Mouse (Mus musculus) embryo, embryonic 10.5 days (tissue): ENCODE data around the gene Pml.

Experiments used
- DNase-seq: peaks from one replicate; pipeline ENCODE4 v3.0.0-alpha.2; 2015; ENCODE audit warnings: low spot score

The Pml gene

DNA sequence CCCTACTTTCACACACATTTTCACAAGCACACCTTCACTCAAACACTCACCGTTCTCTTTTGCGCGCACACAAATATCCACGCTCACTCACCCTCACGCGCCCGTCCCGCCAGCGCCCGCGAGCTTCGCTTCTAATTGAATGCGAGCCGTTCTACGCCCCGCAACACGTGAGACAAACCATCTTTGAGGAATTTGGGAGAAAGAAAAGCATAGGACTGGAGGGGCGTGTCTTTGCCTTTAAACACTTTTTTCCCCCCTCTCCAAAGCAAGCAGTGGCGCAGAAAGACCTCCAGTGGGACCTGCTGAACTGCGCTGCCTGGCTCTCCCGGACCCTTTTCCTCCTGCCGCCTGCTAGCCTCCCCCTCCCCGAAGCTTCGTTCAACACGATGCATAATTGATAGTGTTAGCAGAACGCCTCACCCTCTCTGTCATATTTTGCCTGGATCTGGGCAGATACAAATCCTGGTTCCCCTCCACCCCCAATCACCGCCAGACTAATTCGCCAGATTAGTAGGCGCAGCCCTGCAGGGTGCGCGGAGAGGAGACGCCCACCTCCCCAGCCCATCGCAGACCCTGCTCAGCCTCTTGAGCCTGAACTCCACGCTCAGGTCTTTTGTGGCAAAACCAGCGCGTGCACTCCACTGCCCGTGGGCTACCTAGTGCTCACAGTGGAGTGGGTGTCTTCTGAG is 47.6 kb downstream of the Pml start:
- peak; percentile 49 for DNase-seq

DNA sequence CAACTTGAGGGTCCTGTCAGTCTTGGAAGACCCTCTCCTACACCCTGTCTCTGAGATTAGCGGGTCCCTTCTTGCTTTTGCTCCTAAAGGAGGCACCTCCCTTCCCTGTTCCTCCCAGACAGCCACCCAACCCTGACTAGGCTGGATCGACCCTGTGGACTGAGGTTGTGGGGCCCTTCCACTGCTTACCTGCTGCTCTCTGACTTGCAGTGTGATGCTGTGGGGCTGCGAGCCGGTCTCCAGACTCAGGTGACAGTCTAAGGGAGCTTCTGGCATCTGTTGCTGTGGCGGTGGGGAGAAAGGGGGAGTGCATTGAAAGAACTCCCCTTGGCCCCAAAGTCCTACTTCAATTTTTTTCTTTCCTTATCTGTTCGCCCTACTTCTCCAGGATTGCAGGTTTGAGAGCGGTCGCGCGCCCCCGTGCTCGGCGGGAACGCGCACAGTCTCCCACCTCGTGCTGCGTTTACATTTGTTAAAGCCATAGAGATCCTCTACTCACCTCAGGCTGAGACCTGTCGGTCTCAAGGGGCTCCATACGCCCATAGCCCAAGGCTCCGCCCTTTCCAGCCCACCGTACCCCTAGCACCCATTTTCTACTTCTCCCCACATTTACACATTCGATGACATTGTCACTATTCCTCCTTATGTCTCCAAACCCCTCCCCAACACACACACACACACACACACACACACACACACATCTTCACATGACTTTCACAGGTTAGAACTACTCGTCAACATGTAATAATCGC is 48.3 kb downstream of the Pml start:
- peak; percentile 14 for DNase-seq

DNA sequence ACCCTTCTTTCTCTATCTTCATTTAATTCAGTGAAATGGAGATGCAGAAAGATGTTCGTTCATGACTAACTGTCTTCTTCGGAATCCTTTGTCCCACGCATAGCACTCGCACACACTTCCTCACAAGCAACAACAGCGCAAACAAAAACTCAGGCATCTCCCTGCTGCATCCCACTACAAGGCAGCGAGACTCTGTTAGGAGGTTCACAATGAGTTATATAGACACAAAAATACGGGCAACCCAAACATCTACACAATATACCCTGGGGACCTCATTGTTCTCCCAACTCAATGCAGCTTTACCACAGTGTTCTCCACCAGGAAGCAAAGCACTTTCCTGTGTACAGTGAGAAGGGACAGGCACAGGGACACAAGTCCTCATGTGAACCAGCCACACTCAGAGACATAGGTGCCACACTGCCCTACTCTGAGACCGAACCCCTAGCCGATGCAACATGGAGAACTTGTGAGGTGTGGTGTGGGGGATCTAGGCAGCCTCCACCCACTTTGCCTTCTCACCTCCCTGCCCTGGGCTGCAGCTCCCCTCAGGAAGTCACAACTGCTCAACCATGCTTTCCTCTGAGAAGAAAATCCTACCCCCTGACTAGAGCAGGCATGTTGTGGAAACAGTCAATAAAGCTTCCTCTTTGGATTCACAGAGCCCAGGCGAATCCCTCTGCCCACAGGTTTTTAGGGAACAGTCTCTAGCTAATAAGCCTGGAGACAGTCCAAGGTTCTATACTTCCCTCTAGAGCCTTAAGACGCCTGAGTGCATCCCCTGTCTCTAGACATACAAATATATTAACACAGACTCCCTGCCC is 49.1 kb downstream of the Pml start:
- peak; percentile 22 for DNase-seq

DNA sequence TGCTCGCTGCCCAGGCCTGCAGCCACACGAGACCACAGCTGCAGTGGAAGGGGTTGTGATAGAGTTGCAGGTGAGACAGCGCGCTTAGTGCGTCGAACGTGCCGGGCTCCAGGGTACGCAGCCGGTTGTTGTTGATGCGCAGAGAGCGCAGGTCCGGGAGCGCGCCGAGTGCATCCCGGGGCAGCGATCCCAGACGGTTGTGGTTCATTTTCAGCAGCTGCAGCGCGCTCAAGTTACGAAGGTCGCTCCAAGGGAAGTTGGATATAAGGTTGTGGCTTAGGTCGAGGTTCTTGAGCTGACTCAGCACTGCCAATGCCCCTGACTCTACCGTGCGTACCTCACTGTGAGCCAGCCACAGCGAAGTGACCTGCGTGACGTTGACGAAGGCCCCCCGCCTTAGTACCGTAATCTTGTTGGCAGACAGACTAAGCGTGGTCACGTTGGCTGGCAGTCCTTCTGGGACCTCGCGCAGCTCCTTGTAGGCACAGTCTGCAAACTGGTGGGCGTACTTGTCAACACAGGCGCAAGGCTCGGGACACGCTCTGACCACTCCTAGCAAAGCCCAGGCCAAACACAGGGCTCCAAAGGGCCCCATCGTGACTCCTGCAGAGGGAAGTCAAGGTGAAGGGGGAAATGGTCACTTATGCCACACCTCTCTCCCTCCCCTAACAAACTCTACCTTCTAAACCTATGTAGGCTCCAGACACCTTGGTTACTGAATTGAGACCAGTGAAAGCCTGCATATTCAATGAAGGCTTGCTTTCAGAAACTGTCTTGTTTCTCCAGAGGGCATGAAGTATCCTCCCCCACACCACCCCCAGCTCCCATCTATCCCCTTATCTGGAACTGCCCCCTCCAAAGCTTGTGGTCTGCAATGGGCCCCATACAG is 50.0 kb downstream of the Pml start:
- peak; percentile 40 for DNase-seq

DNA sequence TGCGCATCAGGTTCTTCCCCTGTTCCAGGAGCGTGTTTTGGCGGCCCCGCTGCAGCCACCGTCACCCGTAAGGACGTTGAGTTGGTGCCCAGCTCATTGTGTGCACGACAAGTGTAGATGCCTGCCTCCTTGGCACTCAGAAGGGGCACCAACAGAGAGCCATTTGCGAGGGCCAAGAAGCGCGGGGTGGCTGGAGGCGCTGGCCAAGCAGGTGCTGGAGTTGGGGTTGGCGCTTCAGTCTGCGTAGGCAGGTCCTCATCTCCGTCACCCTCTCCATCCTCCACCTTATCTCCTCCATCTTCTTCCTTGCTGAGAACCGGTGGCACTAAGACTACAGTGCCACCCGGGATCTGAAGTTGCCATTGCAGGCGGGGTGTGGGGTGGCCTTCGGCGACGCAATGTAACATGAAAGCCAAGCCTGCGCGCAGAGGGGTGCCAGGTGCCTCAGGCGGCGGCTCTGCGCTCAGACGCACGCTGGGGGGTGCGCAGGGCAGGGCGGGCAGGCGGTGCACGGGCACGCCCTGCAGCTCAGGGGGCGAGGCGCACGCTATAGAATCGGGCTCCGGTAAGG is 50.7 kb downstream of the Pml start:
- peak; percentile 6 for DNase-seq

DNA sequence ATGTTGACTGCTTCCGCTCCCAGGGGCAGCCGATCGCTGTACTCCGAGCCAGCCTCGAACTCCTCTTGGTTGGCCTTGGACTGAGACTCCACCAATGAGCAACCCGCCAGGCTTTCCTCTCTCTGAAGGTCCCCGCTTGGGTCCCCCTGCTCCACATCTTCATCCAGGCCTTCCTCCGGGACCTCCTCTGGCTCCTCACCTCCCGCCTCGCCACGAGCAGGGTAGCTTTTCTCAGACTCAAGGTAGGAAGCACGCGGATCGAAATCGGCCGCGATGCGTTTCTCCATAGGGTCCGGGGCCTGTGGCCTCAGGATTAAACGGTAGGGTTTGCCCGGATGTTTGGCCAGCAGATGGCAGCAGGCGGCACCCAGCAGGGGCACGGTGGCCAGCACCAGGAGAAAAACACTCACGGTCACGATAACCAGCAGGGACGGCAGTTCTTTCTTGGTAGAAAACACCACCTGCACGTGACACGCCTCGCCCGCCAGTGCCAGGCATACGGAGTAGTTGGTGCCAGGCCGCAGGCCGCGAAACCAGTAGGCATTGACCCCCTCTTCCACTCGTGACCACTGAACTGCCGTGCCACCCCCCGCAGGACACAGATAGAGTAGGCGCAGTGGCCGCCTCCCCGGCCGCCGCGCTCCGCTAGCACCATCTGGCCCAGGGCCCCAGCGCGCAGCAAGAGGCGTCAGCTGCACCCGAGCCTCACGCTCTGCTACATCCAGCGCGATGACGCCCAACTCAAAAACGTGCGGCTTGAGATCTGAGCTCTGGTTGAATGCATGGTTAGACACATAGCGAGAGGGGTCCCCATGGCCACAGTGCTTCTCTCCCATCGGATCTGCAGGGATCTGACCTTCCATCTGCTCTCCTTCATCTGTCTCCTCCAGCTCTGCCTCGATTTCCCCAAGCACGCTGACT is 51.5 kb downstream of the Pml start:
- DNase-seq: peak; percentile 66

DNA sequence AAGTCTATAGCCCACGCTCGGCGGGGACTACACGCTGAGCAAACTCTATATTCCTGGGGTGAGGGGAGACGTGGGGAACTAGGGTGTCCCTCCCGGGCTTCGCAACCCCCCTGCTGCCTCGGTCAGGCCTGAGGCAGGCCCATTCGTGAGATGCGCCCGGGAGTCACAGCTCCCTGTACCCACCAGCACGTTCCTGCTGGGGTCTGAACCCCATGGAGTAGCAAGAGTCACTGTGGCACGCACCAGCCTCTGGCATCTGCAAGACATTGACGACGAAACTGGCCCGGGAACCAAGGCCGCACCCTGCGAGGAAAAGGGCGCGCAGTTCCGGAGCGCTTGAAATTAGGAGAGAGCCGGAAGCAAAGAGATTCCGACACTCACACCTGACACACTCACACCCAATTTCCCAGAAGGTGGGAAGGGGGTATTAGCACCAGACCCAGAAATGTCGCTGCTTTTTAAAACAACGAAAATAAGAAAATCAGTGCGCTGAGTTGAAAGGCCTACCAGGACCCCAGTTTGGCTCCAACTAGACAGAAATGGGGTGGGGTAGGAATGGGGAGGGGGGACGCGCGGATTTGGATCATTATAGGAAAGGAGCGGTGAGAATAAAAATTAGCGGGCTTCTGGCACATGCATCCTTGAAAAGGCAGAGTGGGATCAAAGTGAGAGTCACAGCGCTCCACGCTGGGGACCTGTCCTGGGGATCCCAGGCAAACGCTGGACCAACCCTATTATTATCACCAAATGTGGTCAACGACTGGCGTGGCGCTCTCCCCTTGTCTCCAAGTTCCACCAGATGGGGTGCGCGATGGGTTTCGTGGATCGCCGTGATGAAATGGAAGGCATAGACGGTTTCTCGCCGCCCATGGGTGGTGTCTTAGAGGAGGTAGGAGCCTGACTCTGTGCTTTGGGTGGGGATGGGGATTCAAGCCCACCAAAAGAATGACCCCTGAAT is 52.7 kb downstream of the Pml start:
- peak; percentile 21 for DNase-seq

DNA sequence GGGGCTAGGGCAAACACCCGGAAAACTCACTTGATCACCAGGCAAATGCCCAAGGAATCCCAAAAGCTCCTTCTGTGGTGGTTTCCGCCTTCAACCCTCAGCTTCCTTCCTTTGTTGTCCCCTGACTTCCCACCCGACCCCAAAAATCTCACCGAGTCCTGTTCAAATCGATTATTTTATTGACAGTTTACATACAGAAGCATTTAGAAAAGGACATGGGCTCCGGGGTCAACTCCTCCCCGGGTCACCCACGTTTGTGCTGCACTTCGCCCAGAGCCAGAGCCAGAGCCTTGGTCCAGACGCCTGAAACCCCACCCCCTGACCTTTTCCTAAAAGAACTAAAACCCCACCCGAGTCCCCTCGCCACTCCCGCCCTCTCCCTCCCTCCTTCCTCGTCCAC is 53.4 kb downstream of the Pml start:
- peak; percentile 40 for DNase-seq

DNA sequence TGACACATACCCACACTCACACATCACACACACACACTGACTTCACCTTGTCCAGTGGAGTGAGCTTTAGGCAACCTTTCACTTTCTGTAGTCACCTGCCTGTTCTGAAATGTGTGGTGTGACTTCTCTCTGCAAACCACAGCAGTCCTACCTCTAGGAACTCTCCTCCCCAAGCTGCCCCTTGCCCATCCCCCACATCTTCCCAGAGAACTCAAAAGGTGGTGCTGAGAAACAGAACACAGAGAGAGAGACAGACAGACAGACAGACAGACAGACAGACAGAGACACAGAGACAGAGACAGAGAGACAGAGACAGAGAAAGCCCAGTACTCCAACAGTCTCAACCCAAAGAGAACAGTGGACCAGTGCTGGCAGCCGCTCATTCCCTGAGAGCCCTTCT is 53.9 kb downstream of the Pml start:
- DNase-seq: no peak

DNA sequence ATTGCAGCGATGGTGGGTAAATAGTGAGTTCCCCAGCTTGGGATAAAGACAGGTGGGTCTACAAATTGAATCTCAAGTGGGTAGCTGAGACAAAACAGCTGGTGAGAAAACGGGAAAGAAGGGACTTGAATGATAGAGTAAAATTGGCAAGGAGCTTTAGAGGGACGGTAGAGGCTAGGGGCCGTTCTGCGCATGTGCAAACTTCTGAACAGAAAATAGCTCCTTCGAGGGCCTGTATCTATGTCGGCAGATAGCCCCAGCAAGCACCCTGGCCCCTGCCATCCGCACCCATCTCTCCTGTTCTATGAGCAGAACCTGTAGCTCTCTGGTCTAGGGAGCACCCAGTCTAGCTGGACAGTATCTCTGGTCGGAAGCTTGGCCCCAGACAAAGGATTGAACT is 55.4 kb downstream of the Pml start:
- no peak for DNase-seq

DNA sequence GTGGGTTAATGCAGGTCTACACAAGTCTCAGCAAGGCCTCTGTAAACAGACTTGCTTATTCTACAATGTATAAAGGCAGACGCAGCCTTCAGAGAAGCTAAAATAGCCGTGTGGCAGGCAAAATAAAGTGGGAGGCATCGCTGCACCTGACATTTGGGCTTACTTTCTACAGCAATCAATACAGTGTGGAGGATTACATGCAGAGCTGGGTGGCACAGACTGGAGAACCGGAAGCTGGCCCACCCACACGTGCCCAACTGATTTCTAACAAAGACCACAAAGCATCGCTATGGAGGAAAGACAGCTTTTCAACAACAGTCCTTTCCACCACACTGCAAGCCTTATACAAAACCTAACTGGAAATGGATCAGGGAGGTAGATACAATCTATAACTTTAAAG is 65.1 kb downstream of the Pml start:
- no peak for DNase-seq

DNA sequence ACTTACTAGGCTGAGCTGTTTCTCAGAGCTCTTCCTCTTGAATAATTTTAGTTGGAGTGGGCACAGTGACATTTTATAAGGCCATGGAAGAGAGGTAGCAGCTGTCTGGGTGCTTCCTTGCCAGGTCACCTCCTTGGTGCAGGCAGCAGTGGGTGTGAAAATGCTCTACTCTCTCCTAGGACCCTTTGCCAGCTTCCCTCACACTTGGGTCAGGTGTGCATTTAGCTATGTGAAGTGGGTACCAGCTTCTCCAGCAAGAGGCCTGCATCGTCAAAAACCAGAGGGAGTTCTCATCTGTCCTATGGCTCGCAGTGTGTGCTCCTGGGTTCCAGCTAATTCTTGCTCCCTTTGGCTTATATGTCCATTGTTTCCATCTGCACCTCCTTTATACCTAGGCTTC is 70.2 kb downstream of the Pml start:
- DNase-seq: no peak

DNA sequence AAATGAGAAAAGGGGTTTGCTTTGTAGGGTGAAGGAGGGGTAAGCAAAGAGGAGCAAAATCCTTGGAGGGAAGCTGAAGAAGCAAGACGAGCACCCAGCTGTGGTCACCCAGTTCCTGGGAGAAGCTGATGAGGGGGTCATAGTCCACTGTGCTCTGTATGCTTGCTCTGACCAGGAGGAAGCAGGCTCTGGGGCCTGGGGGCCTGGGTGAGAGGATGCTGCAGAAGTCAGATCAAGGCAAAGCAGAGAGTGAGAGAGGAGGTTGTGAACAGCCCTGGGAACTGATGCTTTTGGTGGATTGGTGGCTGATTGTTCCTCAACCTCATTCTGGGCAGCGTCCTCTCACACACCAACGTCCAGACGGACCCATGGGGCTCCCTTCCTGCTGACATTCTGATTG is 72.4 kb downstream of the Pml start:
- no peak for DNase-seq

DNA sequence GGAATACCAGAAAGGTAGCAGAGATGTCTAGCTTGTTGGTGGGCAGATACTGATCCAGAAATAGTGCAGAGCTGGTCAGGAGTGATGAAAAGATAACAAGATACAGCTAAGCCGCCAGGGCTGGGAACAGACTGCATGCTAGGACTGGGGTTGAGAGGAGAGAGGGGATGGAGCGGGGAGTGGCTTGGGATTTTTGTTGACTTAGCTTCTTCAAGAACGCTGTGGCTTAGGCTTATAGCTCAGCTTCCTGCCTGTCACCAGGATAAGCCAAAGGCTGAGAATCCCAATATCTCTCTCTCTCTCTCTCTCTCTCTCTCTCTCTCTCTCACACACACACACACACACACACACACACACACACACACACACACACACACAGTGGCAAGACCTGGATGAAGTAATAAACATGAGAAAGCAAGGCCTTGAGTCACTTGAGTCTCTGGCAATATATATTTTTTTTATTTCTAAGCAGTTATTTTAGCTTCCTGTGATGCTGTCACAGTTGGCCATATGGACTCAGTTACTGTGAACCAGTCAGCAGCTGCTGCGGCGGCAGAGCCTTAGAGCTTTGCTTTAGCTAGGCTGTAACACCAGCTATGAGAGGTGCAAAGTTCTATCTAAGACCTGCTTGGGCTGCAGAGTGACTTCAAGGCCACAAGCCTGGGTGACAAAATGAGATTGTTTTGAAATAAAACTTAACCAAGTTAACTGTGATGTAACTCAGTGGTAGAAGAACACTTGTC is 73.7 kb downstream of the Pml start:
- DNase-seq: peak; percentile 38

DNA sequence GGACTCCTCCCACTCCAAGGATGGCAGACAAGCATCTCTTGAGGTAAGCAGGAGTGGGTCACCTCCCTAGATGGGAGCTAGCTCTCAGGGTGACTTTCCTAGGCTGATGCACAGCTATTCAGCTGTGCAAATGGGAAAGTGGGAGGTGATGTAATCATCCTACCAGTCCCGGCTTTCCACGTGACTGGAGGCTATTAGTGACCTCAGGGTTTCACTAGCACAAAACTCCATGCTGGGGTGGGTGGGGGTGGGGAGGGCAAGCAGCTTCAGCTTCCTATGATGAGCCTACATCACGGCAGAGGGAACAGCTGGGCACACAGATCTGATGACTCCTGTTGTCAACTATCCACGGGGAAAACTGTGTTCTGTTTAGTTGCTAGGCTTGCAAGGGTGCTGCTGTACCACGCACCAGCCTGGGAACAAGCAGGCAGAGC is 74.8 kb downstream of the Pml start:
- DNase-seq: peak; percentile 61

DNA sequence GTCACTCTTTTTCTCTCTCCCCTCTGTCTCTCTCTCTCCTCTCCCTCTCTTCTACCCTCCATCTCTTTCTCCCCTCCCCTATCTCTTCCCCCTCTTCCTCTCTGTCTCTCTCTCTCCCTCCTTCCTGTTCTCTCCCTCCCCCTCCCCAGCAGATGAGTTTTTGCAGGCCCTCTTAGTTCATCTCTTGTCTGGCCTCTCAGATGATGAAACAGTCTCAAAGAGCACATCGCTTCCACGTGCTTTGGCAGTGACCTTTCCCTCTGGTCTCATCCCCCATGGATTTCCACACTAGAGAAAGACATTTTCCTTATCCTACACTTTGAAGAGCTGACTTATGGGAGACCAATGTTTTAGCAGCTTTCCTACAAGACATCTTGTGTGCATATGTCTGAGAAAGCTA is 76.7 kb downstream of the Pml start:
- DNase-seq: no peak

DNA sequence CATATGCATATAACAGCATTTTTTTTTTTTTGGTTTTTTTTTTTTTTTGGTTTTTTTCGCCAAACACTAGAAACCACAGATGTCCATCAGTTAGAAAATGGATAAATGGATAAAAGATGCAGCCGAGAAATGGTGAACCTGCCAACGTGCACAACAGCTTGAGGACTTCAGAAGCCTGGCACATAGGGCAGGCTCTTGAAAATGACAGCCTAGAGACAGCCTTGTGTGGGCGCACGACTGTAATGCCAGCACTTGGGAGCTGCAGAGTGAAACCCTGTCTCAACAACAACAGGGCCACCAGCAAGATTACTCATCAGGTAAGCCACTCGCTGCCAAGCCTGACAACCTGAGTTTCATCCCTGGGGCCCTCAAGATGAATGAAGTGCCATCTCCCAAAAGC is 80.2 kb downstream of the Pml start:
- no peak for DNase-seq

DNA sequence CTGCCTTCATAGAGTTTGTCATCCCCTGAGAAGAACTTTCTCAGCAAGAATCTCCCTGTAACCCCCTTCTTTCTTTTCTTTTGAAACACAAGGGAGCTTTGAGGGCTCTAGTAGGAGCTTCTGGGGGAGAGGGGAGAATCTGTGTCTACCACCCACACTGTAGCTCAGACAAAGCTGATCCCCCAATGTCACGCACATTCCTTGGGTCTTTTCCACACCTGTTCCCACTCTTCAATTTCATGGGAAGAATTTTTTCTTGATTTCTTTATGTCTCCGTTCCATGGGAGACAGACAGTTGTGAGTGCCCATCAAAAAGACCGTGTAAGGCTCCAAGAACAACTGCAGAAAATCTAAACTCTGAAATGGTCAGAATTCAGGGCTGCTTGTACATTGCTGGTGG is 80.7 kb downstream of the Pml start:
- no peak for DNase-seq
